Mouse (Mus musculus): ENCODE measurements at regions not wholly inside any gene's neighbourhood (a gene's known extent, or its start where the extent isn't known, plus 50 kb on each side); places are given as distances from the start of the nearest gene placed in this dataset.
A peak's percentile ranks its signal among the peaks of the same experiment; 100 is the strongest.

- DNase-seq (ENCODE audit: low read depth, low spot score), result no peak
These were observed 210.9 kb upstream of the St8sia2 start for GRCm38 (mm10) chr7:74224378-74224777.

- no peak for DNase-seq (ENCODE audit: low read depth, low spot score)
These were observed 187.2 kb upstream of the St8sia2 start for GRCm38 (mm10) chr7:74200661-74201060.

GRCm38 (mm10) chr7:74198796-74199195 is 185.3 kb upstream of the St8sia2 start:
- DNase-seq (ENCODE audit: low read depth, low spot score), result peak; percentile 13

- DNase-seq (ENCODE audit: low read depth, low spot score), result no peak
These were observed 171.2 kb upstream of the St8sia2 start for GRCm38 (mm10) chr7:74184661-74185060.

GRCm38 (mm10) chr7:74174206-74174605 is 160.7 kb upstream of the St8sia2 start:
- DNase-seq (ENCODE audit: low read depth, low spot score), result no peak

GRCm38 (mm10) chr7:74173230-74173612 is 159.7 kb upstream of the St8sia2 start:
- DNase-seq (ENCODE audit: low read depth, low spot score), result no peak

GRCm38 (mm10) chr7:74172504-74173229 is 159.2 kb upstream of the St8sia2 start:
- DNase-seq (ENCODE audit: low read depth, low spot score), result no peak

GRCm38 (mm10) chr7:74151590-74151989 is 138.1 kb upstream of the St8sia2 start:
- DNase-seq (ENCODE audit: low read depth, low spot score), result peak; percentile 35

GRCm38 (mm10) chr7:74143236-74143635 is 129.7 kb upstream of the St8sia2 start:
- DNase-seq (ENCODE audit: low read depth, low spot score), result peak; percentile 36

- no peak for DNase-seq (ENCODE audit: low read depth, low spot score)
These were observed 124.7 kb upstream of the St8sia2 start for GRCm38 (mm10) chr7:74138169-74138568.

GRCm38 (mm10) chr7:74130206-74130836 is 116.8 kb upstream of the St8sia2 start:
- DNase-seq (ENCODE audit: low read depth, low spot score), result no peak

- no peak for DNase-seq (ENCODE audit: low read depth, low spot score)
These were observed 98.6 kb upstream of the St8sia2 start for GRCm38 (mm10) chr7:74112071-74112470.

GRCm38 (mm10) chr7:74108347-74108746 is 94.9 kb upstream of the St8sia2 start:
- no peak for DNase-seq (ENCODE audit: low read depth, low spot score)

GRCm38 (mm10) chr7:74107176-74107928 is 93.9 kb upstream of the St8sia2 start:
- DNase-seq (ENCODE audit: low read depth, low spot score), result no peak

GRCm38 (mm10) chr7:74091402-74092025 is 78.0 kb upstream of the St8sia2 start:
- no peak for DNase-seq (ENCODE audit: low read depth, low spot score)

- DNase-seq (ENCODE audit: low read depth, low spot score), result no peak
These were observed 67.4 kb upstream of the St8sia2 start for GRCm38 (mm10) chr7:74080846-74081235.

GRCm38 (mm10) chr7:74080079-74080845 is 66.8 kb upstream of the St8sia2 start:
- DNase-seq (ENCODE audit: low read depth, low spot score), result no peak

GRCm38 (mm10) chr7:74072632-74073031 is 59.1 kb upstream of the St8sia2 start:
- DNase-seq (ENCODE audit: low read depth, low spot score), result no peak

- no peak for DNase-seq (ENCODE audit: low read depth, low spot score)
These were observed 57.3 kb upstream of the St8sia2 start for GRCm38 (mm10) chr7:74070836-74071235.

- no peak for DNase-seq (ENCODE audit: low read depth, low spot score)
These were observed 52.1 kb upstream of the St8sia2 start for GRCm38 (mm10) chr7:74065449-74066099.
